Mouse (Mus musculus): ENCODE results near the gene C87436. TPM values are rescaled to one million over a fixed set of nuclear protein-coding genes. Genes with fewer than 3 reads are reported as not detected.
A peak's percentile ranks its signal among the peaks of the same experiment; 100 is the strongest.

Gene C87436
- 15.1 and 15.3 TPM in 2 replicates for polyA plus RNA-seq (2012; rRNA removed)

DNA sequence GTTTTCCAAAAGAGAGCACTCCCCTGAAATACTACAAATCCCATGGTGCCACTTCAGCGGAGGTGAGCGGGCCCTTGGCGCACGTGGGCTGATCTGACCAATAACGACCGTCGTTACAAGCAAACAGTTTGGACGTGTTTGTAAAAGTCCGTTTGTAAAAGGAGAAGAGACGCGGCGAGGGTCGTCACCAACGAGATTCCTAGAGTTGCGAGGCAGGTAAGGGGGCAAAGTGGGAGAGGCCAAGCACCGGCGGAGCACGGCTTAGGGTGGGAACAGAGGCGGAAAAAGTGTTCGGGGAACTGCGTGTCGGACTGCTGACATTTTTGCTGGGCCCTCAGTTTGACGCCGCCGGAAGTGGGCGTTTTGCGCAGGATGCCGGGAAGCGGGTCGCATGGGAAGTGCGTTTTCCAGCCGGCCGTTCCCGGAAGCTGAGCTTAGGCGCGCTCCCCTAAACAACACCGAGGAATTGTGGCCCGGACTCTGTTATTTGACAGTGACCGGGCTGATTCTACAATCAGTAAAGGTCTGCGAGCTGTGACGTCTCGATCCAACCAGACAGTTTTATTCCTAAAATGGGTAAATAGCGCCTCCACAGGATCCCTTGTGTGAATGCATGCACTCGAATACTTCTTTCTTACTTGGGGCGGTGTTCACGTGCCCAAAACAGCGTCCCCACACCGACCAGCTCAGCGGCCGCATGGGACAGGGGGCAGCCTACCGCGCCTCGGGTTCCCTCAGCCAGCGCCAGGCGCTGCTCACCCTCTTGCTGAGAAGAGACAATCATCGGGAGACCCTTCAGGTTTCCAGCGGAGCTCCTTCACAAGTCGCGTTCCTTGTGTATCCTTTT is at the start of gene C87436:
C87436 (plus strand) TSS at position 103 of the 847 bp plus-strand sequence.
- DNase-seq, result peak; percentile 98
- Histone ChIP-seq H3K36me3 (ENCODE audit: control insufficient read depth, insufficient read depth, low read length) (no peaks in the 10 kb centered on the region), H3K27me3 (replicated peaks; ENCODE audit: control insufficient read depth, insufficient read depth, low read length) (no peaks in the 10 kb centered on the region), H3K27ac (ENCODE audit: insufficient read depth, low read depth, low read length) (peak within 1 kb of the TSS; percentile 100), H3K4me1 (ENCODE audit: control insufficient read depth, insufficient read depth, low read length) (no peaks in the 10 kb centered on the region; the same call in 1 of the 2 replicates), H3K4me3 (ENCODE audit: insufficient read depth, low read depth, low read length) (peak within 1 kb of the TSS; percentile 99)
- under 1% methylated on average over 59 of the region's 59 CpGs for WGBS
- peak; percentile 78 for TF ChIP-seq POLR2A (IDR thresholded peaks at IDR 0.05; ENCODE audit: low read depth, low read length)
- TF ChIP-seq CTCF (conservative IDR thresholded peaks at IDR 0.05; ENCODE audit: insufficient read depth, insufficient read length, low read depth, low read length), result peak; percentile 33; the same call in 1 of the 2 replicates

DNA sequence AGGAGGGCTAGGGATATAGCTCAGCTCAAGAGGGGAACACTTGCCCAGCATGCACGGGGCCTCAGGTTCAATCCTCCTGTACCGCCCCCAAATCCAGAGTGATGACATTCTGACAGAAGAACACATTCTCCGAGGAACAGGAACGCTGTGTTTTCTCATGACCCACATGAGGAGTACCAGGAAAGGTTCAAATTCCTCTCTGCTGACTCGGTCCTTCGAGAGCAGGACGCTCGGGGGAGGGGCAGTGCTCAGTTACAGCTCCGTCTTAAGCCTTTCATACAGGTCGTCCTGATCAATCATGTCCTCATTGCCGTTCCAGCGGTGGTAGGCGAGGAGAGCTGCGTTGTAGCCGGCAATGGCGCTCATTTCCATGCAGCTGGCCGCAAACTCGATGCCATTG is 49.7 kb upstream of the C87436 start:
- Histone ChIP-seq H3K4me3 (ENCODE audit: insufficient read depth, low read depth, low read length) (no peak overlapping the region), H3K36me3 (ENCODE audit: control insufficient read depth, insufficient read depth, low read length) (peaks cover 7% of the 10 kb centered on the region; the same call in 1 of the 2 replicates), H3K27me3 (replicated peaks; ENCODE audit: control insufficient read depth, insufficient read depth, low read length) (no peaks in the 10 kb centered on the region), H3K4me1 (ENCODE audit: control insufficient read depth, insufficient read depth, low read length) (peaks cover 5% of the 10 kb centered on the region; the same call in 1 of the 2 replicates), H3K27ac (ENCODE audit: insufficient read depth, low read depth, low read length) (peak overlapping the region; percentile 62)
- peak; percentile 64 for DNase-seq
- 54% methylated on average over 18 of the region's 18 CpGs for WGBS
- TF ChIP-seq POLR2A (IDR thresholded peaks at IDR 0.05; ENCODE audit: low read depth, low read length), result no peak
- TF ChIP-seq CTCF (conservative IDR thresholded peaks at IDR 0.05; ENCODE audit: insufficient read depth, insufficient read length, low read depth, low read length), result no peak

DNA sequence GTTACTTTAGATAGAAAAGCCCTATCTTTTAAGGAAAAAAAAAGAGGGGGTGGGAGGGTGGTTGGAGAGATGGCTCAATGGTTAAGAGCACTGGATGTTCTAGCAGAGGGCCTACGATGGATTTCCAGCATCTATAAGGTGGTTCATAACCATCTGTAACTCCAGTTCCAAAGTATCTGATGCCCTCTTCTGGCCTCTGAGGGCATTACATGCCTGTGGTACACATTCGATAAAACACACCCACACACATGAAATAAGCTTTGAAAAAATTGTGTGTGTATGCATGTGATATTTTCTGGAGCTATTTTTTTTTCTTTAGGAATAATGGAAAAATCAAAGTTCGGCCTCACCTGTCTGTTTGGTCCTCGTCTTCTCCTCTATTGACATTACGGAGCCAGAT is 46.8 kb upstream of the C87436 start:
- Histone ChIP-seq H3K36me3 (ENCODE audit: control insufficient read depth, insufficient read depth, low read length) (peaks cover 7% of the 10 kb centered on the region; the same call in 1 of the 2 replicates), H3K4me3 (ENCODE audit: insufficient read depth, low read depth, low read length) (no peak overlapping the region), H3K4me1 (ENCODE audit: control insufficient read depth, insufficient read depth, low read length) (peaks cover 11% of the 10 kb centered on the region; the same call in 1 of the 2 replicates), H3K27me3 (replicated peaks; ENCODE audit: control insufficient read depth, insufficient read depth, low read length) (no peaks in the 10 kb centered on the region), H3K27ac (ENCODE audit: insufficient read depth, low read depth, low read length) (no peak overlapping the region)
- DNase-seq, result no peak
- WGBS, result 98% methylated on average over 5 of the region's 5 CpGs
- TF ChIP-seq CTCF (conservative IDR thresholded peaks at IDR 0.05; ENCODE audit: insufficient read depth, insufficient read length, low read depth, low read length) (no peak), POLR2A (IDR thresholded peaks at IDR 0.05; ENCODE audit: low read depth, low read length) (no peak)

DNA sequence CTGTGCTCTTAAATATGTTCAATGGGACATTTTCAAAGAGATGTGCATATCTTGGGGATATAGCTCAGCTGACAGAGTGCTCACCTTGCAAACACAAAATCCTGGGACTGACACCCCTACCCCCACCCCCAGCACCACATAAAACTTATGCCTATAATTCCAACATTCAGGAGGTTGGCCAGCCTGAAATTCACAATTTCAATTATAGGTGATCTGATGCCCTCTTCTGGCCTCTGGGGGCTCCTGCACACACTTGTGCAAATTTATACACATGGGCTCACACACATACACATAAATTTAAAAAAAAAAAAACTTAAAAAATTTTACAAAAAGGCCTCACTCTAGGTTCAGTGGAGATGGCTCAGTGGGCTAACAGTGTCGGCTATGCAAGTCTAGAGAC is 45.0 kb upstream of the C87436 start:
- no peaks in the 10 kb centered on the region for H3K27me3 ChIP-seq (replicated peaks; ENCODE audit: control insufficient read depth, insufficient read depth, low read length)
- no peak for DNase-seq
- no peak overlapping the region for H3K27ac ChIP-seq (ENCODE audit: insufficient read depth, low read depth, low read length)
- peaks cover 7% of the 10 kb centered on the region; the same call in 1 of the 2 replicates for H3K36me3 ChIP-seq (ENCODE audit: control insufficient read depth, insufficient read depth, low read length)
- H3K4me1 ChIP-seq (ENCODE audit: control insufficient read depth, insufficient read depth, low read length), result peaks cover 11% of the 10 kb centered on the region; the same call in 1 of the 2 replicates
- 97% methylated on average over 1 of the region's 1 CpGs for WGBS
- TF ChIP-seq CTCF (conservative IDR thresholded peaks at IDR 0.05; ENCODE audit: insufficient read depth, insufficient read length, low read depth, low read length), result peak; percentile 33
- TF ChIP-seq POLR2A (IDR thresholded peaks at IDR 0.05; ENCODE audit: low read depth, low read length), result no peak
- H3K4me3 ChIP-seq (ENCODE audit: insufficient read depth, low read depth, low read length), result no peak overlapping the region

DNA sequence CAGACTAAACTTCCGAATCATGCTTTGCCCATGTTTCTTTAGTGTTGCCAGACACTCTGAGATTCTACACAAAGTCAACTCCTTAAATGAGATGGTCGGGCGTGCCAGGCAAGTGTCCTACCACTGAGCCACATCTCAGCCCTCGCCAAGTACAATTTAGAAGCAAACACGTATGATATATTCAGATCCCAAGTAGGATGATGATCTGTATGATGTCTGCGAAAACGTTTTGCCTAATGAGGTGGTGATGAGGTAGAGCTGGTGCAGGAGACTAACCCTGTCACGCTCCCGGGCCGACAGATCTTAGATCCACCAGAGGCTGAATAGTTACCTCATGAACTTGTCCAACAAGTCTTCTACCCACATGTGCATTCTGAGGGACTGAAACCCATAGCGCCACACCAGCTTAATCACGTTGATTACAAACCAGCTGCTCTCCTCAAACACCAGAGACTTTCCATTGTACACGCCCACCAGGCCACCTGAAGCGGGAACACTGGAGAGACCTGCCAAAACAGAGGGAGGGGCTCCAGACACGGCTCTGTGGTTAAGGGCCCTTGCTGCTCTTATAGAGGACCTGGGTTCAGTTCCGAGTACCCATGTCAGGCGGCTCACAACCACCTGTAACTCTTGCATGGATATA is 44.0 kb upstream of the C87436 start:
- Histone ChIP-seq H3K36me3 (ENCODE audit: control insufficient read depth, insufficient read depth, low read length) (peaks cover 7% of the 10 kb centered on the region; the same call in 1 of the 2 replicates), H3K4me3 (ENCODE audit: insufficient read depth, low read depth, low read length) (no peak overlapping the region), H3K4me1 (ENCODE audit: control insufficient read depth, insufficient read depth, low read length) (peaks cover 6% of the 10 kb centered on the region; the same call in 1 of the 2 replicates), H3K27me3 (replicated peaks; ENCODE audit: control insufficient read depth, insufficient read depth, low read length) (no peaks in the 10 kb centered on the region), H3K27ac (ENCODE audit: insufficient read depth, low read depth, low read length) (no peak overlapping the region)
- no peak for DNase-seq
- TF ChIP-seq CTCF (conservative IDR thresholded peaks at IDR 0.05; ENCODE audit: insufficient read depth, insufficient read length, low read depth, low read length) (no peak), POLR2A (IDR thresholded peaks at IDR 0.05; ENCODE audit: low read depth, low read length) (no peak)
- 82% methylated on average over 17 of the region's 17 CpGs for WGBS

DNA sequence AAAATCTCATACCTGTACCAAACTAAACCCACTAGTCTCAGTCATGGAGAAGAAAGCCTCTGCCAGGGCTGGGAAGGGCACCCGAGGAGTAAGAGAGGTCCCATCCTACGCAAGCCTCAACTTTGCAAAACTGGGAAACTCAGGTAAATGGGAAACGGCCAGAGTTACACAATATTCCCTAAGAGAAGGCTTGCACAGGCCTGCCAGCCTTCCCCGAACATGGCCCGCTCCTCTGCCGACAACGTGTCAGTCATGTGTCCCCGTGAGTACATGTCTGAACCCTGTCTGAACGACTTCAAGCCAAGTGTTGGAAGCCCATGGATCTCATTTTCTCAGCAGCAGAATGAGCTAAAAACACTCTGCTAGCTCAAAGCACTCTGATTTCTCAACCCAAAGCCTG is 43.2 kb upstream of the C87436 start:
- H3K4me3 ChIP-seq (ENCODE audit: insufficient read depth, low read depth, low read length), result no peak overlapping the region
- no peaks in the 10 kb centered on the region for H3K27me3 ChIP-seq (replicated peaks; ENCODE audit: control insufficient read depth, insufficient read depth, low read length)
- DNase-seq, result no peak
- H3K36me3 ChIP-seq (ENCODE audit: control insufficient read depth, insufficient read depth, low read length), result peaks cover 7% of the 10 kb centered on the region; the same call in 1 of the 2 replicates
- peaks cover 6% of the 10 kb centered on the region; the same call in 1 of the 2 replicates for H3K4me1 ChIP-seq (ENCODE audit: control insufficient read depth, insufficient read depth, low read length)
- no peak overlapping the region for H3K27ac ChIP-seq (ENCODE audit: insufficient read depth, low read depth, low read length)
- TF ChIP-seq CTCF (conservative IDR thresholded peaks at IDR 0.05; ENCODE audit: insufficient read depth, insufficient read length, low read depth, low read length), result no peak
- no peak for TF ChIP-seq POLR2A (IDR thresholded peaks at IDR 0.05; ENCODE audit: low read depth, low read length)
- WGBS, result 87% methylated on average over 9 of the region's 9 CpGs

Data from kidney, adult 2 months (tissue).